Mouse (Mus musculus): ENCODE measurements around the gene Unc5cl. TPM values are rescaled to one million over a fixed set of nuclear protein-coding genes. Genes with fewer than 3 reads are reported as not detected.

Unc5cl gene
- polyA plus RNA-seq, 1 experiment from 2014 or later = not detected

- Histone ChIP-seq H3K4me2 (no peak overlapping the region), H3K4me1 (ENCODE audit: control insufficient read depth, insufficient read depth, low read length) (no peaks in the 10 kb centered on the region), H3K9me3 (ENCODE audit: control insufficient read depth, low read length) (no peaks in the 10 kb centered on the region), H3K27me3 (ENCODE audit: control insufficient read depth, insufficient read depth, low read length) (no peaks in the 10 kb centered on the region), H3K9ac (ENCODE audit: low read length) (no peak overlapping the region), H3K4me3 (ENCODE audit: low read depth, low read length) (no peak overlapping the region), H3K36me3 (ENCODE audit: control insufficient read depth, insufficient read depth, low read length) (no peaks in the 10 kb centered on the region), H3K27ac (ENCODE audit: low read depth, low read length) (no peak overlapping the region)
- DNase-seq (ENCODE audit: low spot score, missing footprints) (no peak), ATAC-seq (ENCODE audit: low FRiP score) (no peak)
- WGBS = 91% methylated on average over 3 of the region's 3 CpGs
Observed at GRCm38 (mm10) chr17:48552532-48552915, 97.8 kb downstream of the Unc5cl start.

- 35% methylated on average over 9 of the region's 9 CpGs for WGBS
- no peaks in the 10 kb centered on the region for H3K36me3 ChIP-seq (ENCODE audit: control insufficient read depth, insufficient read depth, low read length)
- H3K4me2 ChIP-seq = no peak overlapping the region
- no peaks in the 10 kb centered on the region for H3K27me3 ChIP-seq (ENCODE audit: control insufficient read depth, insufficient read depth, low read length)
- H3K9me3 ChIP-seq (ENCODE audit: control insufficient read depth, low read length) = no peaks in the 10 kb centered on the region
- no peak overlapping the region for H3K9ac ChIP-seq (ENCODE audit: low read length)
- ATAC-seq (ENCODE audit: low FRiP score) = no peak
- no peaks in the 10 kb centered on the region for H3K4me1 ChIP-seq (ENCODE audit: control insufficient read depth, insufficient read depth, low read length)
- DNase-seq (ENCODE audit: low spot score, missing footprints) = no peak
- H3K4me3 ChIP-seq (ENCODE audit: low read depth, low read length) = no peak overlapping the region
- no peak overlapping the region for H3K27ac ChIP-seq (ENCODE audit: low read depth, low read length)
Observed at GRCm38 (mm10) chr17:48556223-48556962, 101.7 kb downstream of the Unc5cl start.

DNA sequence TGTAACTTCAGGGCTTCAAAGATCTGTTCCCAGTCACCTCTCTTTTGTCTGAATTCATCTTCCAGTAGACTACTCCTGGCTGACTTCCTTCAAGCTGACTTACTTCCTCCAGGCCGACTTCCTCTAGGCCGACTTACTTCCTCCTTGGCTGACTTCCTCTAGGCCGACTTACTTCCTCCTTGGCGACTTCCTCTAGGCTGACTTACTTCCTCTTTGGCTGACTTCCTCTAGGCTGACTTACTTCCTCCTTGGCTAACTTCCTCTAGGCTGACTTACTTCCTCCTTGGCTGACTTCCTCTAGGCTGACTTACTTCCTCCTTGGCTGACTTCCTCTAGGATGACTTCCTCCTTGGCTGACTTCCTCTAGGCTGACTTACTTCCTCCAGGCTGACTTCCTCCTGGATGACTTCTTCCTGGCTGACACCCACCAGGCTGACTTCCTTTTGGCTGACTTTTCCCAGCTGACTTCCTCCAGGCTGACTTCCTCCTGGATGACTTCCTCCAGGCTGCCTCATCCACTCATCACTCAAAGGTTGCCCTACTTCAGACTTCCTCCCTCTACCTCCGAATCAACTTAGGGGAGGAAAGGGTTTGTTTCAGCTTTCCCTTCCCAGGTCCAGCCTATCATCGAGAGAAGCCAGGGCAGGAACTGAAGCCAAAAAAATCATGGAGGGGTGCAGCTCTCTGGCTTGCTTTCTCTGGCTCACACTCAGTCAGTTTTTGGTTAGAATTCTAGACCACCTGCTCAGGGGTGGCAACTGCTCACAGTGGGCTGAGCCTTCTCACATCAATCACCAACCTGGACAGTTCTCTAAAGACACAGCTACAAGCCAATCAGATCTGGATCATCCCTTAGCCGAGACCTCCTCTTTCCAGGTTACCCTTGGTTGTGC is 103.4 kb downstream of the Unc5cl start:
- DNase-seq (ENCODE audit: low spot score, missing footprints) = no peak
- Histone ChIP-seq H3K27ac (ENCODE audit: low read depth, low read length) (no peak overlapping the region), H3K4me3 (ENCODE audit: low read depth, low read length) (no peak overlapping the region), H3K36me3 (ENCODE audit: control insufficient read depth, insufficient read depth, low read length) (no peaks in the 10 kb centered on the region), H3K9ac (ENCODE audit: low read length) (no peak overlapping the region), H3K27me3 (ENCODE audit: control insufficient read depth, insufficient read depth, low read length) (no peaks in the 10 kb centered on the region), H3K4me1 (ENCODE audit: control insufficient read depth, insufficient read depth, low read length) (no peaks in the 10 kb centered on the region), H3K9me3 (ENCODE audit: control insufficient read depth, low read length) (no peaks in the 10 kb centered on the region), H3K4me2 (no peak overlapping the region)
- 86% methylated on average over 7 of the region's 7 CpGs for WGBS
- no peak for ATAC-seq (ENCODE audit: low FRiP score)

DNA sequence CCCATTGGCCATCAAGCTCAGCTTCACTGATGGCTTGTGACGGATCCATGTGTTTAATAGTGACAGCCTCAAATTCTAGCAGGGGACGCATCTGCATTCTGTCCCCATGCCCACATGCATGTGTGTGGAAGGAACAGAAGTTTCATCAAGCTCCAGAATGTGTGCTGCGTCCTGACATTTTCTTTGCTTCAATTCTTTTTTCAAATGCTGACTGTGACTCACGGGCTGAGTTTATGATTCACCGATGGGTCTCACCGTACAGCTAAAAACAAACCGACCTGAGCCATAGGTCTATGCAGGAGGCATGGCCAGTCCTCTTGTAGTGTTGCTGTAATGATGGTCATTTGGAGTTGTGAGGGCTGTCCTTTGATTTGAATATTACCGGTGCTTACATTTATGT is 110.2 kb downstream of the Unc5cl start:
- ATAC-seq (ENCODE audit: low FRiP score) = no peak
- H3K36me3 ChIP-seq (ENCODE audit: control insufficient read depth, insufficient read depth, low read length) = no peaks in the 10 kb centered on the region
- no peaks in the 10 kb centered on the region for H3K9me3 ChIP-seq (ENCODE audit: control insufficient read depth, low read length)
- DNase-seq (ENCODE audit: low spot score, missing footprints) = no peak
- H3K4me2 ChIP-seq = no peak overlapping the region
- WGBS = 92% methylated on average over 8 of the region's 8 CpGs
- H3K27ac ChIP-seq (ENCODE audit: low read depth, low read length) = no peak overlapping the region
- H3K9ac ChIP-seq (ENCODE audit: low read length) = no peak overlapping the region
- H3K4me3 ChIP-seq (ENCODE audit: low read depth, low read length) = no peak overlapping the region
- no peaks in the 10 kb centered on the region for H3K27me3 ChIP-seq (ENCODE audit: control insufficient read depth, insufficient read depth, low read length)
- no peaks in the 10 kb centered on the region for H3K4me1 ChIP-seq (ENCODE audit: control insufficient read depth, insufficient read depth, low read length)

- Histone ChIP-seq H3K4me2 (no peak overlapping the region), H3K4me3 (ENCODE audit: low read depth, low read length) (no peak overlapping the region), H3K27me3 (ENCODE audit: control insufficient read depth, insufficient read depth, low read length) (no peaks in the 10 kb centered on the region), H3K9ac (ENCODE audit: low read length) (no peak overlapping the region), H3K27ac (ENCODE audit: low read depth, low read length) (no peak overlapping the region), H3K9me3 (ENCODE audit: control insufficient read depth, low read length) (no peaks in the 10 kb centered on the region), H3K4me1 (ENCODE audit: control insufficient read depth, insufficient read depth, low read length) (no peaks in the 10 kb centered on the region), H3K36me3 (ENCODE audit: control insufficient read depth, insufficient read depth, low read length) (no peaks in the 10 kb centered on the region)
- 92% methylated on average over 4 of the region's 4 CpGs for WGBS
- DNase-seq (ENCODE audit: low spot score, missing footprints) (no peak), ATAC-seq (ENCODE audit: low FRiP score) (no peak)
Observed at GRCm38 (mm10) chr17:48569656-48570055, 115.0 kb downstream of the Unc5cl start.

DNA sequence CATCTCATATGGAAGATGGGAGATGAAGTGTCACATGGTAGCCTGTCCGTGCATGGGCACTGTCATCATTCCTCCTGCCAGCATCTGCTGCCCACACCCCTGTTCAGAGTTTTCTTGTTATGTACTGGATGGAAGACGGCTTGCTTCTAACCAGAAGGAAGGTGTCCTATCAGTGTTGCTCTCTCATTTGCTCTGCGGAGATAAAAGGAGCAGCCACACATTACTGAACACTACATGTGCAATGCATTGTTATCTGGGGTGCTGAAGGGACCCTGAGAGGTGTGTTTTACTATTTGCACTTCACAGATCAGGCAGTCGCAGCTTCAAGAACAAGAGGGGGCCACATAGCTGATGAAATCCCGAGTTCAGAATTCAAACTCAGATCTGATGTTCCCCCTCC is 126.5 kb downstream of the Unc5cl start:
- H3K36me3 ChIP-seq (ENCODE audit: control insufficient read depth, insufficient read depth, low read length) = no peaks in the 10 kb centered on the region
- no peak for ATAC-seq (ENCODE audit: low FRiP score)
- H3K4me1 ChIP-seq (ENCODE audit: control insufficient read depth, insufficient read depth, low read length) = peaks cover 2% of the 10 kb centered on the region; the same call in 1 of the 2 replicates
- H3K27ac ChIP-seq (ENCODE audit: low read depth, low read length) = no peak overlapping the region
- no peak overlapping the region for H3K9ac ChIP-seq (ENCODE audit: low read length)
- DNase-seq (ENCODE audit: low spot score, missing footprints) = no peak
- WGBS = 83% methylated on average over 5 of the region's 5 CpGs
- no peak overlapping the region for H3K4me2 ChIP-seq
- no peak overlapping the region for H3K4me3 ChIP-seq (ENCODE audit: low read depth, low read length)
- H3K9me3 ChIP-seq (ENCODE audit: control insufficient read depth, low read length) = no peaks in the 10 kb centered on the region
- H3K27me3 ChIP-seq (ENCODE audit: control insufficient read depth, insufficient read depth, low read length) = no peaks in the 10 kb centered on the region

- Histone ChIP-seq H3K4me2 (peak overlapping the region; percentile 18; the same call in 1 of the 2 replicates), H3K27me3 (ENCODE audit: control insufficient read depth, insufficient read depth, low read length) (no peaks in the 10 kb centered on the region)
Observed at GRCm38 (mm10) chr17:48582486-48582990, 127.8 kb downstream of the Unc5cl start.

GRCm38 (mm10) chr17:48583401-48583800 is 128.7 kb downstream of the Unc5cl start:
- H3K4me1 ChIP-seq (ENCODE audit: control insufficient read depth, insufficient read depth, low read length) = peaks cover 3% of the 10 kb centered on the region; the same call in 1 of the 2 replicates
- no peaks in the 10 kb centered on the region for H3K27me3 ChIP-seq (ENCODE audit: control insufficient read depth, insufficient read depth, low read length)
- H3K36me3 ChIP-seq (ENCODE audit: control insufficient read depth, insufficient read depth, low read length) = no peaks in the 10 kb centered on the region
- no peaks in the 10 kb centered on the region for H3K9me3 ChIP-seq (ENCODE audit: control insufficient read depth, low read length)
- DNase-seq (ENCODE audit: low spot score, missing footprints) = no peak
- H3K4me2 ChIP-seq = no peak overlapping the region
- H3K9ac ChIP-seq (ENCODE audit: low read length) = no peak overlapping the region
- ATAC-seq (ENCODE audit: low FRiP score) = no peak
- 84% methylated on average over 11 of the region's 11 CpGs for WGBS
- H3K27ac ChIP-seq (ENCODE audit: low read depth, low read length) = no peak overlapping the region
- H3K4me3 ChIP-seq (ENCODE audit: low read depth, low read length) = no peak overlapping the region

More at GRCm38 (mm10) chr17:48582486-48582990, 127.8 kb downstream of the Unc5cl start:
- Histone ChIP-seq H3K4me3 (ENCODE audit: low read depth, low read length) (peak overlapping the region; percentile 3; the same call in 1 of the 2 replicates), H3K4me1 (ENCODE audit: control insufficient read depth, insufficient read depth, low read length) (peaks cover 3% of the 10 kb centered on the region; the same call in 1 of the 2 replicates), H3K27ac (ENCODE audit: low read depth, low read length) (no peak overlapping the region), H3K9me3 (ENCODE audit: control insufficient read depth, low read length) (no peaks in the 10 kb centered on the region), H3K36me3 (ENCODE audit: control insufficient read depth, insufficient read depth, low read length) (no peaks in the 10 kb centered on the region), H3K9ac (ENCODE audit: low read length) (no peak overlapping the region)
- DNase-seq (ENCODE audit: low spot score, missing footprints) (no peak), ATAC-seq (ENCODE audit: low FRiP score) (no peak)
- 45% methylated on average over 14 of the region's 14 CpGs for WGBS

All from midbrain, embryonic 11.5 days (tissue).